Mouse (Mus musculus): Measurements from ENCODE around the gene Akap2.
"Not testable (repeated sequence)": the region's sequence is repeated elsewhere in the genome, so short reads cannot be mapped to it uniquely, and the experiment has no call there.

Gene Akap2

GRCm38 (mm10) chr4:57862269-57862986 lies 145.0 kb downstream of the Akap2 start:
- DNase-seq (ENCODE audit: low read depth in 2 of 2, low spot score in 2 of 2) = no peak

GRCm38 (mm10) chr4:57866088-57866487 lies 148.6 kb downstream of the Akap2 start:
- DNase-seq (ENCODE audit: low read depth in 2 of 2, low spot score in 2 of 2) = no peak

GRCm38 (mm10) chr4:57866990-57867389 lies 149.5 kb downstream of the Akap2 start:
- DNase-seq (ENCODE audit: low read depth in 2 of 2, low spot score in 2 of 2) = no peak

GRCm38 (mm10) chr4:57867454-57867853 lies 150.0 kb downstream of the Akap2 start:
- peak; percentile 14 to 28 for DNase-seq (ENCODE audit: low read depth in 2 of 2, low spot score in 2 of 2)

- DNase-seq (ENCODE audit: low read depth in 2 of 2, low spot score in 2 of 2) = no peak
Measured at GRCm38 (mm10) chr4:57879137-57879536, 161.7 kb downstream of the Akap2 start.

GRCm38 (mm10) chr4:57879804-57880357 lies 162.4 kb downstream of the Akap2 start:
- peak; percentile 69 to 81 for DNase-seq (ENCODE audit: low read depth in 2 of 2, low spot score in 2 of 2)

GRCm38 (mm10) chr4:57883520-57884421 lies 166.3 kb downstream of the Akap2 start:
- no peak for DNase-seq (ENCODE audit: low read depth in 2 of 2, low spot score in 2 of 2)

- DNase-seq (ENCODE audit: low read depth in 2 of 2, low spot score in 2 of 2) = no peak
Measured at GRCm38 (mm10) chr4:57884511-57884910, 167.1 kb downstream of the Akap2 start.

GRCm38 (mm10) chr4:57885186-57885585 lies 167.7 kb downstream of the Akap2 start:
- no peak for DNase-seq (ENCODE audit: low read depth in 2 of 2, low spot score in 2 of 2)

- DNase-seq (ENCODE audit: low read depth in 2 of 2, low spot score in 2 of 2) = peak in 1 of 2 experiments; percentile 16
Measured at GRCm38 (mm10) chr4:57886066-57886887, 168.8 kb downstream of the Akap2 start.

- no peak for DNase-seq (ENCODE audit: low read depth in 2 of 2, low spot score in 2 of 2)
Measured at GRCm38 (mm10) chr4:57886888-57887230, 169.4 kb downstream of the Akap2 start.

- no peak for DNase-seq (ENCODE audit: low read depth in 2 of 2, low spot score in 2 of 2)
Measured at GRCm38 (mm10) chr4:57888246-57888645, 170.8 kb downstream of the Akap2 start.

- DNase-seq (ENCODE audit: low read depth in 2 of 2, low spot score in 2 of 2) = not testable (repeated sequence)
Measured at GRCm38 (mm10) chr4:57888978-57889377, 171.5 kb downstream of the Akap2 start.

GRCm38 (mm10) chr4:57889773-57890172 lies 172.3 kb downstream of the Akap2 start:
- DNase-seq (ENCODE audit: low read depth in 2 of 2, low spot score in 2 of 2) = no peak

GRCm38 (mm10) chr4:57892001-57892586 lies 174.6 kb downstream of the Akap2 start:
- DNase-seq (ENCODE audit: low read depth in 2 of 2, low spot score in 2 of 2) = no peak

GRCm38 (mm10) chr4:57895140-57895539 lies 177.7 kb downstream of the Akap2 start:
- no peak for DNase-seq (ENCODE audit: low read depth in 2 of 2, low spot score in 2 of 2)

- DNase-seq (ENCODE audit: low read depth in 2 of 2, low spot score in 2 of 2) = no peak
Measured at GRCm38 (mm10) chr4:57895902-57896301, 178.4 kb downstream of the Akap2 start.

- peak in 1 of 2 experiments; percentile 33 for DNase-seq (ENCODE audit: low read depth in 2 of 2, low spot score in 2 of 2)
Measured at GRCm38 (mm10) chr4:57896631-57897030, 179.2 kb downstream of the Akap2 start.

- DNase-seq (ENCODE audit: low read depth in 2 of 2, low spot score in 2 of 2) = peak; percentile 16 to 39
Measured at GRCm38 (mm10) chr4:57901210-57901609, 183.8 kb downstream of the Akap2 start.

- DNase-seq (ENCODE audit: low read depth in 2 of 2, low spot score in 2 of 2) = no peak
Measured at GRCm38 (mm10) chr4:57902619-57903018, 185.2 kb downstream of the Akap2 start.

- peak; percentile 59 to 77 for DNase-seq (ENCODE audit: low read depth in 2 of 2, low spot score in 2 of 2)
Measured at GRCm38 (mm10) chr4:57904211-57904610, 186.8 kb downstream of the Akap2 start.

All from CD8-positive naive resting alpha-beta T cell, adult 2 months (primary cell).